Mouse (Mus musculus): ENCODE results near the gene Tsnaxip1.

DNA sequence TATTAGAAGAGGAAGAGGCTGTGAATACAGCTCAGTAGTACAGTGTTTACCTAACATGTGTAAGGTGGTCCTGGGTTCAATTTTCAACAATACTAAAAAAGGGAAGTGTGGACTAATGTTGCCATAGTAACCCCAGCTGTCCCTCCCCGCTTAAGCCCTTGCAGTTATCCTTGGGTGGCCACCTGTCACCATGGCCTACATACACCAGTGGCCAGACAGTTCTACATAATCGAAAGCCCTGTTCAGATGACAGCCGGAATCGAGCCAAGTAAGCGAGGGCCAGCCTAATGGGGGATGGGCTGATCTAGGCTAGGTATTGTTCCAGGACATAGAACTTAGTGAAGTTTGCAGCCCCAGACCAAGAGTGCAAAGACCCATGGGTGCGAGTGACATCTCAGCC is 9.5 kb downstream of the Tsnaxip1 start:
- TF ChIP-seq GATA1 (IDR thresholded peaks at IDR 0.05; ENCODE audit: borderline replicate concordance, low read length) = no peak
- TF ChIP-seq FLI1 (IDR thresholded peaks at IDR 0.05; ENCODE audit: low read length) = no peak
